Mouse (Mus musculus) midbrain, embryonic 15.5 days (tissue): ENCODE results near the gene Fkbp5. TPM values are rescaled to one million over a fixed set of nuclear protein-coding genes. Genes with fewer than 3 reads are reported as not detected.
A peak's percentile ranks its signal among the peaks of the same experiment; 100 is the strongest.

Experiments
- ATAC-seq: fragments of 200-750 bp; cut with Nextera tagmentation; replicated peaks from 2 replicates; pipeline ENCODE4 v1.8.0; 2017; ENCODE audit warnings: moderate TSS enrichment
- H3K27ac ChIP-seq: fragments of 300-500 bp; sonication (generic); 2 replicates; pipeline ENCODE4 v1.5.1; 2015; ENCODE audit warnings: mild to moderate bottlenecking, inconsistent platforms
- H3K27me3 ChIP-seq: fragments of 300-500 bp; sonication (generic); replicated peaks from 2 replicates; pipeline ENCODE4 v1.6.1; 2015; ENCODE audit warnings: inconsistent platforms
- H3K36me3 ChIP-seq: fragments of 300-500 bp; sonication (generic); replicated peaks from 2 replicates; pipeline ENCODE4 v1.6.1; 2015; ENCODE audit warnings: inconsistent platforms
- H3K4me1 ChIP-seq: fragments of 300-500 bp; sonication (generic); 2 replicates; pipeline ENCODE4 v1.6.1; 2015; ENCODE audit warnings: inconsistent platforms
- H3K4me2 ChIP-seq: fragments of 300-500 bp; sonication (generic); 2 replicates; pipeline ENCODE4 v1.6.1; 2015; ENCODE audit warnings: inconsistent platforms, mild to moderate bottlenecking, moderate library complexity
- H3K4me3 ChIP-seq: fragments of 300-500 bp; sonication (generic); 2 replicates; pipeline ENCODE4 v1.5.1; 2015; ENCODE audit warnings: mild to moderate bottlenecking, inconsistent platforms
- H3K9ac ChIP-seq: fragments of 300-500 bp; sonication (generic); 2 replicates; pipeline ENCODE4 v1.6.1; 2015; ENCODE audit warnings: mild to moderate bottlenecking, inconsistent platforms
- H3K9me3 ChIP-seq: fragments of 300-500 bp; sonication (generic); 2 replicates; pipeline ENCODE4 v1.6.1; 2016; ENCODE audit warnings: inconsistent platforms
- WGBS: fragments of 180-500 bp; shearing (Covaris S2); methylation state at CpG from one replicate; pipeline ENCODE4 v1.1.7; 2015; ENCODE audit warnings: mixed read lengths; 5-methylcytosine and 5-hydroxymethylcytosine counted together
- polyA plus RNA-seq: library from polyadenylated mRNA; unstranded; fragments of >200 nt; fragmentation: Nextera tagmentation; extraction: Ambion mirVana; gene quantifications from 2 replicates; pipeline ENCODE4 v1.2.1, GENCODE M21; 2015

Gene Fkbp5
- polyA plus RNA-seq, 1 experiment from 2014 or later: 39.8 TPM

- H3K4me3 ChIP-seq: no peak overlapping the region
- 28% methylated on average over 9 of the region's 9 CpGs for WGBS
- no peaks in the 10 kb centered on the region for H3K9me3 ChIP-seq
- H3K27ac ChIP-seq: no peak overlapping the region
- no peaks in the 10 kb centered on the region for H3K36me3 ChIP-seq
- peaks cover 11% of the 10 kb centered on the region; the same call in 1 of the 2 replicates for H3K27me3 ChIP-seq
- H3K4me2 ChIP-seq: no peak overlapping the region
- no peak for ATAC-seq
- no peak overlapping the region for H3K9ac ChIP-seq
- 0 out of 2 replicates have a peak, but pooled peaks cover 7% of the 10 kb centered on the region for H3K4me1 ChIP-seq
Measured at GRCm38 (mm10) chr17:28511616-28512541, 5.4 kb downstream of the Fkbp5 start.

- WGBS: 6% methylated on average over 27 of the region's 28 CpGs
- no peak overlapping the region for H3K4me3 ChIP-seq
- peaks cover 7% of the 10 kb centered on the region; the same call in 1 of the 2 replicates for H3K27me3 ChIP-seq
- peak overlapping the region; percentile 12 for H3K4me2 ChIP-seq
- no peak overlapping the region for H3K27ac ChIP-seq
- no peaks in the 10 kb centered on the region for H3K36me3 ChIP-seq
- no peak for ATAC-seq
- H3K9ac ChIP-seq: no peak overlapping the region
- no peaks in the 10 kb centered on the region for H3K9me3 ChIP-seq
- 0 out of 2 replicates have a peak, but pooled peaks cover 7% of the 10 kb centered on the region for H3K4me1 ChIP-seq
Measured at GRCm38 (mm10) chr17:28510445-28511342, 6.6 kb downstream of the Fkbp5 start.

GRCm38 (mm10) chr17:28507496-28507895 is 9.8 kb downstream of the Fkbp5 start:
- Histone ChIP-seq H3K27me3 (0 out of 2 replicates have a peak, but pooled peaks cover 4% of the 10 kb centered on the region), H3K36me3 (no peaks in the 10 kb centered on the region), H3K9me3 (no peaks in the 10 kb centered on the region), H3K27ac (no peak overlapping the region), H3K4me1 (0 out of 2 replicates have a peak, but pooled peaks cover 7% of the 10 kb centered on the region), H3K9ac (no peak overlapping the region), H3K4me2 (no peak overlapping the region), H3K4me3 (no peak overlapping the region)
- WGBS: 31% methylated on average over 5 of the region's 5 CpGs
- no peak for ATAC-seq

GRCm38 (mm10) chr17:28506895-28507294 is 10.4 kb downstream of the Fkbp5 start:
- WGBS: 23% methylated on average over 5 of the region's 5 CpGs
- Histone ChIP-seq H3K4me2 (no peak overlapping the region), H3K4me1 (0 out of 2 replicates have a peak, but pooled peaks cover 7% of the 10 kb centered on the region), H3K27ac (no peak overlapping the region), H3K27me3 (0 out of 2 replicates have a peak, but pooled peaks cover 4% of the 10 kb centered on the region), H3K9me3 (no peaks in the 10 kb centered on the region), H3K36me3 (no peaks in the 10 kb centered on the region), H3K4me3 (no peak overlapping the region), H3K9ac (no peak overlapping the region)
- no peak for ATAC-seq

- ATAC-seq: no peak
- Histone ChIP-seq H3K9ac (no peak overlapping the region), H3K4me1 (0 out of 2 replicates have a peak, but pooled peaks cover 2% of the 10 kb centered on the region), H3K4me3 (no peak overlapping the region), H3K27ac (no peak overlapping the region), H3K9me3 (no peaks in the 10 kb centered on the region), H3K36me3 (no peaks in the 10 kb centered on the region), H3K27me3 (no peaks in the 10 kb centered on the region), H3K4me2 (no peak overlapping the region)
- WGBS: 95% methylated on average over 4 of the region's 4 CpGs
Measured at GRCm38 (mm10) chr17:28505591-28505990, 11.7 kb downstream of the Fkbp5 start.

GRCm38 (mm10) chr17:28504182-28504581 is 13.1 kb downstream of the Fkbp5 start:
- Histone ChIP-seq H3K9me3 (no peaks in the 10 kb centered on the region), H3K4me2 (no peak overlapping the region), H3K9ac (no peak overlapping the region), H3K4me3 (no peak overlapping the region), H3K27ac (no peak overlapping the region), H3K27me3 (no peaks in the 10 kb centered on the region), H3K4me1 (no peaks in the 10 kb centered on the region), H3K36me3 (no peaks in the 10 kb centered on the region)
- no peak for ATAC-seq
- WGBS: 78% methylated on average over 6 of the region's 6 CpGs

- H3K4me1 ChIP-seq: no peaks in the 10 kb centered on the region
- no peak overlapping the region for H3K4me2 ChIP-seq
- no peak overlapping the region for H3K4me3 ChIP-seq
- WGBS: 75% methylated on average over 7 of the region's 7 CpGs
- H3K9me3 ChIP-seq: no peaks in the 10 kb centered on the region
- H3K27ac ChIP-seq: no peak overlapping the region
- no peak for ATAC-seq
- H3K36me3 ChIP-seq: no peaks in the 10 kb centered on the region
- no peaks in the 10 kb centered on the region for H3K27me3 ChIP-seq
- no peak overlapping the region for H3K9ac ChIP-seq
Measured at GRCm38 (mm10) chr17:28502196-28502821, 15.0 kb downstream of the Fkbp5 start.

GRCm38 (mm10) chr17:28500465-28500864 is 16.9 kb downstream of the Fkbp5 start:
- no peak for ATAC-seq
- WGBS: 78% methylated on average over 3 of the region's 3 CpGs
- H3K4me3 ChIP-seq: no peak overlapping the region

GRCm38 (mm10) chr17:28499190-28499589 is 18.1 kb downstream of the Fkbp5 start:
- no peak overlapping the region for H3K4me3 ChIP-seq
- H3K36me3 ChIP-seq: no peaks in the 10 kb centered on the region
- whole genome bisulfite sequencing: 79% methylated on average over 2 of the region's 2 CpGs
- H3K9ac ChIP-seq: no peak overlapping the region
- H3K27me3 ChIP-seq: no peaks in the 10 kb centered on the region
- H3K27ac ChIP-seq: no peak overlapping the region
- no peaks in the 10 kb centered on the region for H3K4me1 ChIP-seq
- H3K4me2 ChIP-seq: no peak overlapping the region
- ATAC-seq: no peak
- H3K9me3 ChIP-seq: no peaks in the 10 kb centered on the region

More at GRCm38 (mm10) chr17:28500465-28500864, 16.9 kb downstream of the Fkbp5 start:
- Histone ChIP-seq H3K9me3 (no peaks in the 10 kb centered on the region), H3K27ac (no peak overlapping the region), H3K36me3 (no peaks in the 10 kb centered on the region), H3K9ac (no peak overlapping the region), H3K27me3 (no peaks in the 10 kb centered on the region), H3K4me1 (no peaks in the 10 kb centered on the region), H3K4me2 (no peak overlapping the region)

- no peak for ATAC-seq
- no peaks in the 10 kb centered on the region for H3K36me3 ChIP-seq
- H3K4me3 ChIP-seq: no peak overlapping the region
- no peak overlapping the region for H3K27ac ChIP-seq
- H3K9me3 ChIP-seq: no peaks in the 10 kb centered on the region
- H3K27me3 ChIP-seq: no peaks in the 10 kb centered on the region
- no peaks in the 10 kb centered on the region; the same call in 1 of the 2 replicates for H3K4me1 ChIP-seq
- 93% methylated on average over 8 of the region's 8 CpGs for whole genome bisulfite sequencing
- H3K9ac ChIP-seq: no peak overlapping the region
- H3K4me2 ChIP-seq: no peak overlapping the region
Measured at GRCm38 (mm10) chr17:28495832-28496231, 21.5 kb downstream of the Fkbp5 start.

- no peaks in the 10 kb centered on the region for H3K27me3 ChIP-seq
- H3K27ac ChIP-seq: no peak overlapping the region
- no peaks in the 10 kb centered on the region; the same call in 1 of the 2 replicates for H3K4me1 ChIP-seq
- no peak overlapping the region for H3K9ac ChIP-seq
- no peak for ATAC-seq
- no peaks in the 10 kb centered on the region for H3K36me3 ChIP-seq
- H3K4me2 ChIP-seq: no peak overlapping the region
- 61% methylated on average over 14 of the region's 14 CpGs for WGBS
- no peak overlapping the region for H3K4me3 ChIP-seq
- no peaks in the 10 kb centered on the region for H3K9me3 ChIP-seq
Measured at GRCm38 (mm10) chr17:28491035-28491770, 26.1 kb downstream of the Fkbp5 start.
